Mouse (Mus musculus) embryonic stem cell, embryonic (primary cell): ENCODE measurements around the gene Nom1.
"Not testable (repeated sequence)": the region's sequence is repeated elsewhere in the genome, so short reads cannot be mapped to it uniquely, and the experiment has no call there.

Experiments
- CTCF ChIA-PET, 4 experiments: fragments of 300-600 bp in 2 of 4; fragments of 350-600 bp in 2 of 4; sonication (Branson Sonifier 250); formaldehyde crosslinking; loops; one replicate each; lab custom pipeline; 2022; ENCODE audit warnings: inconsistent platforms in 2 of 4; lab: Charles Lee
- POLR2A ChIA-PET, 4 experiments: fragments of 300-600 bp in 2 of 4; fragments of 350-600 bp in 2 of 4; sonication (Branson Sonifier 250); formaldehyde crosslinking; loops; one replicate each; lab custom pipeline; 2022; ENCODE audit warnings: antibody characterized with exemption in 4 of 4, inconsistent platforms in 1 of 4; lab: Charles Lee

The Nom1 gene

DNA sequence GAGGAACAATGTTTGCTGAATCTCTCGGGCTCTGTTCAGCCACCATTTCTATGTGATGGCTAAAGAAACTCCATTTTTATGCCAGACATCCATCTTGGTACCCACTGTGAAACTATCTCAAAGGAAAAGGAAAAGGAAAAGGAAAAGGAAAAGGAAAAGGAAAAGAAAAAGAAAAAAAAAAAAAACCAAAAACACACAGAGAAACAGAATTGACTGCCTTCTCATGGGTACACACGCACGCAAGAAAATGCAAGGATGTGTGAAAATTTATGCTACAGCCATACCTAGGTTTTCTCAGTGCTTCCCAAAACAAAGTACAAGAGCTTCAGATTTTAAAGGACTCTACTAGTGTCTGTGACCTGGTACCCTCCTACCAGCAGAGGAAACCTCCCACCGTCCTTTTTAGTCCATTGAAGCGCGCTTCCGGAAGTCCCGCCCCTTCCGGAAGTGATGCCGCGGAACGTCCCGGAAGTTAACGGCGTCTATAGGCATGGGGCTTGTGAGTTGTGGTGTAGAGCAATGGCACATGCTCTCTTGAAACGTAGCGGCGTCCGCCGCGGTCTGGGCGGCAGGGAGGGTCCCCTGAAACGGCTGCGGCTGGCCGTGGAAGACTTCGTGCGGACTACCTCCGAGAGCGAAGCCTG is at the start of gene Nom1:
Gene Nom1 (plus strand): TSS at position 437 of the 644 bp plus-strand sequence.
- ChIA-PET POLR2A (interaction anchor here (0.6 to 3.1 kb wide), 33 partner anchors 9 to 1275 kb away, joined by 3 to 14 read pairs (median 4); partner anchors contain the start of genes Lmbr1 (in 3 of the 4), Mnx1 (in 1 of the 4) and Rnf32 (in 1 of the 4)), CTCF (interaction anchor here in 2 of 4 experiments (0.5 to 1.2 kb wide), 3 partner anchors 9 to 345 kb away, joined by 3 to 4 read pairs (median 3); no protein-coding TSS in a partner anchor)

DNA sequence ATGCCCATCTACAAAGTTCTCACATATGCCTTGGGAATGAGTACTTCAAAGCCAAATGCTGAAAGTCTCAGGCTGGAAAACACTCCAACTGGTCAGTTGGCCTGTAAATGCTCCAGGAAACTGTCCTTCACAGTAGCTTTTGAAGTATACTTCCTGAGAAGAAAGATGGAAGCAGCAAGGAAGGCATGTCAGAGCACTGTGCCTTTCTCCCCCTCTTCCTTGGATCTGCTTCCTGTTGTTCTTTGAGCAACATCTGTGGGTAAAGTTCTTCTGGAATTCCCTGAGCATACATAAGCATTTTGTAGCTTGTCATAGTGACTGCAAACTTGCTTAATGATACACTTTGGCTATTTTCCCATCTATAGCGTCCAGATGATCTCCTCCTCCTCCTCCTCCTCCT is 46.9 kb upstream of the Nom1 start:
- CTCF ChIA-PET, result interaction anchor here in 2 of 4 experiments (0.6 to 1.3 kb wide), 2 partner anchors 311 to 427 kb away, joined by 3 read pairs; no protein-coding TSS in a partner anchor
- POLR2A ChIA-PET, result interaction anchor here in 3 of 4 experiments (0.7 to 2.4 kb wide), 4 partner anchors 9 to 284 kb away, joined by 3 to 14 read pairs (median 4); partner anchors contain the start of genes Lmbr1 (in 1 of the 3) and Nom1 (in 1 of the 3)

DNA sequence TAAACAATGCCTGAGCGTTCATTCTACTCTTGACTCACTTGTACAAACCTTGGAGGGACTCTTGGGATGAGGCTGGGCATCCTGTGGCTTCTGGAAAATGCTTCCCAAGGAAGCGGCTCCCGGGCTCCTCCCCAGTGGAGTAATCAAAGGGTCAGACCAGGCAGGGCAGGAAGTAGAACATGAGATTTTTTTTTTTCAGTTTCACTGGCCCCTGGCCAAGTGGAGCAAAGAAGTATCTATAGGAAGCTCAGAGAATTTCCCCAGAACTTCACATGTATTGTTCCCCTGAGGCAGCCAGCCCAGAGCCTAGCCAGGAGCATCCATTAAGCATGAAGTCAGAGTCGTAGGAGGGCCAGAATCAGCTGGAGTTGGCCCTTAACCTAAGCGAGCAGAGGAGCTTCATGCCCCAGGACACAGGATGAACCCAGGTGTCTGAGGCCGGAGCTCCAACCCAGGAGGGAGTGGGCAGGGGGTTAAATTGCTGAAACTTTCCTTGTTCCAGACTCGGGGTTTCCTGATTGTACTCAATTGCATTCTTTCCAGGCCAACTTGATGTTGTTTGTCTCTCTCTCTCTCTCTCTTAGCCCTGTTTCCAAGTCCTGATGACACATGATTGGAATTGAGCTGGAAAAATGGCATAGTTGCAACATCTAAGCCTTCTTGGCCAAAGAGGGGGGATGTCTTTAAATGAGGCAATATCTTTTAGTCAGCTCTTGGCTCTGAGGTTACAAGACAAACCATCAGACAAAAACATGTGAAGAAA is 46.1 kb upstream of the Nom1 start:
- CTCF ChIA-PET, result interaction anchor here (0.6 to 2.1 kb wide), 11 partner anchors 10 to 732 kb away, joined by 3 to 11 read pairs (median 3); partner anchors contain the start of genes Lmbr1 (in 1 of the 4) and Mnx1 (in 1 of the 4)

DNA sequence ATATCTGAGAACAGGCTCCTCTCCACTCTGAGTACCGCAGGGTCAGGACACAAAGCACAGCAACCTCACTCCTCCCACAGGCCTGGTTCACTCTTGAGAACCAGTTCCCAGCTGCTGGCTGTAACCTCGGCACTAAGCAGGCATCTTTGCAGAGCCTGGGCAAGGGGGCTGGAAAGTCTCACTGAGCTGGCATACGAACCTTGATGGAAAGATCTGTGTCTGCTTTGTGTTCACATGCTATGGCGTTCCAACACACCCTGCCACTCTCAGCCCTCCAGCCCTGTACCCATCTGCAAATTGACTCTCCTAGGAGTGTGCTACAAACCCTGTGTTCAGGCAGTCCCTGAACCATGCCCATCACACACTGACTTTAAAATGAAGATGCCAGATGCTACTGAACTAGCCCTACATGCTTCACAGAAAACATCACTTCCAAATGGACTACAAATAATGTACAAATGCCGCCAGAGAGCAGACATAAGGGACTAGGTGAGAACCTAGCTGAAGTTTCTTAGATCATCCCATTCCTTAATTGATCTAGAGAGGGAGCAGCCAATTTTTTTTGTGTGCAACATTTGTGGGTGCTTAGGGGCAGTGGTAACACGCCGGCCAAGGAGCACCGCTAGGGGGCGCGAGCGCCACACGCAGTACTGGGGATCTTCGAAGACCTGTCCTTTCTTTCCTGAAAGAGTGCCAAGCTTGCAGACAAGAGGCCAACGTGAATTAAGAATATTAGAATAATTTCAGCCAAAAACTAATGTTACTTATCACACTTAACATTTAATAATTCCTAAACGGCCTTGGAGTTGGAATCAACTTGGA is 45.3 kb upstream of the Nom1 start:
- CTCF ChIA-PET, result interaction anchor here (0.6 to 2.1 kb wide), 31 partner anchors 9 to 731 kb away, joined by 3 to 11 read pairs (median 3); partner anchors contain the start of genes Lmbr1 (in 2 of the 4) and Mnx1 (in 1 of the 4)

More for the DNA sequence above, 46.1 kb upstream of the Nom1 start:
- POLR2A ChIA-PET, result interaction anchor here in 3 of 4 experiments (0.6 to 2.4 kb wide), 7 partner anchors 10 to 63 kb away, joined by 3 to 14 read pairs (median 4); partner anchors contain the start of genes Lmbr1 (in 2 of the 3) and Nom1 (in 1 of the 3)

DNA sequence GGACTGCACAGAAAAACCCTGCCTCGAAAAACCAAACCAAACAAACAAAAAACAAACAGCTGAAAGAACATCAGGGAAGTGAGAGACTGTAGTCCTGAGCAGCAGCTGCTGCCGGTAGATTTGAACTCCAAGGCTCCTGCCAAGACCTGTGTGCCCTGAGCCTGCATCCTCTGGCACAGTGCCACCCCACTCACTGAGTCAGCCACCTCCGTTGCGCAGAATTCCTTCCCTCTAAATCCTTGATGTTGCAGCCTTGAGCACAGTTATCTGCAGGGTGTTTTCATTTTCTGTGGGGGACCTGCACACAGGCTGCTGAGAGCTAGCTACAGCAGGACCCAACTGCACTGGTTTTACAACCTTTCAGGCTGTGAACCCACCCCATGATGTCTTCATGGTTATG is 36.0 kb upstream of the Nom1 start:
- CTCF ChIA-PET, result interaction anchor here in 2 of 4 experiments (1.7 kb wide), 2 partner anchors 9 kb away, joined by 5 to 6 read pairs; no protein-coding TSS in a partner anchor
- POLR2A ChIA-PET, result interaction anchor here in 3 of 4 experiments (0.9 to 2.6 kb wide), 4 partner anchors 18 to 20 kb away, joined by 4 to 9 read pairs (median 4); partner anchors contain the start of gene Lmbr1 (in 3 of the 3)

More for the DNA sequence above, 45.3 kb upstream of the Nom1 start:
- POLR2A ChIA-PET, result interaction anchor here in 3 of 4 experiments (0.6 to 2.4 kb wide), 8 partner anchors 11 to 63 kb away, joined by 3 to 14 read pairs (median 4); partner anchors contain the start of genes Lmbr1 (in 2 of the 3) and Nom1 (in 1 of the 3)

DNA sequence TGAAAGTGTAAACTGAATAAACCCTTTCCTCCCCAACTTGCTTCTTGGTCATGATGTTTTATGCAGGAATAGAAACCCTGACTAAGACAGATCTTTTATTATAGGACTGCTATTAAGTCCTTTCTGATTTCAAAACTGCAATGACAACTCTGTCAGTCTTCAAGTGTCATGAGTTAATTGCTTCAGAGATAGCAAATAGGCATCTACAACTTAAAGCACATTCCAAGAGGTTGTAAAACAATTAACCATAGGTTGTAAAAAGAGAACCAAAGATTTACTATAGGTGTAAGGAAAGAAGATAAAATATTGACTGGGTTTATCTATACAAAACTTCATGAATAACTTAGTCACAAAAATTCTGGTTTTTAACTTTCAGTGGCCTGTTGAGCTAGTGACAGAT is 23.6 kb upstream of the Nom1 start:
- POLR2A ChIA-PET, result no interaction called here
- CTCF ChIA-PET, result no interaction called here

DNA sequence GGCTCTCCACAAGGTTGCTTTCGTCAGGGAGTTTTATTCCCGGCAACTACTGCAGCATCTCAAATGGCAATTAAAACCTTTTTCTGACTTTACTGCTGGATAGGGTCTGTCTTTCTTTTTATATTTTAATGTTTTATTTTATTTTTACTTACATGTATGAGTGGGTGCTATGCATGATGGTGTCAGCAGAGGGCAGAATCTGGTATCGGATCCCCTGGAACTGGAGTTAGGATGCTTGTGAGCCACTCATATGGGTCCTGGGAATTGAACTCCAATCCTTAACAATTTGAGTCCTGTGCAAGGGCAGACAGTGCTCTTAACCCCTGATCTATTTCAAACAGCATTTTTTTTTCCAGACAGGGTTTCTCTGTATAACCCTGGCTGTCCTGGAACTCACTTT is 21.4 kb upstream of the Nom1 start:
- ChIA-PET CTCF (interaction anchor here in 1 of 4 experiments (0.7 kb wide), 1 partner anchor 31 kb away, joined by 4 read pairs; no protein-coding TSS in a partner anchor), POLR2A (no interaction called here)

DNA sequence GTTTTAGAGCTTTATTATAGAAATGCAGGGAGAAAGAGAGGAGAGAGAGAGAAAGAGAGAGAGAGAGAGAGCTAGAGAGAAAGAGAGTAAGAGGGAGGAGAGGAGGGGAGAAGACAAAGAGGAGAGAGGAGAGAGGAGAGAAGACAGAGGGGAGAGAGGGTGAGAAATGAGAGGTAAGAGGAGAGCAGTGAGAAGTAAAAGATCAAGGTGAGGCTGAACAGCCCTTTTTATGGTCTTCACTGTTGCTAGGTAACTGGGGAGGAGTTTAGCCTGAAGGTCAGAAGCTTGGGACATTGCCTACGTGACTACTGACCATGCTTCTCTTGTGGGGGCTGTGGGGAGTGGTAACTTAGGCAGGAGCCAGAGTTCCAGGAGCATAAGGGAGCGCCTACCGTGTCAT is 11.1 kb upstream of the Nom1 start:
- POLR2A ChIA-PET, result interaction anchor here in 3 of 4 experiments (1.0 to 2.8 kb wide), 5 partner anchors 10 to 147 kb away, joined by 3 to 9 read pairs (median 5); partner anchors contain the start of genes Nom1 (in 3 of the 3) and Mnx1 (in 1 of the 3)
- CTCF ChIA-PET, result interaction anchor here in 1 of 4 experiments (0.6 kb wide), 1 partner anchor 39 kb away, joined by 3 read pairs; no protein-coding TSS in a partner anchor

DNA sequence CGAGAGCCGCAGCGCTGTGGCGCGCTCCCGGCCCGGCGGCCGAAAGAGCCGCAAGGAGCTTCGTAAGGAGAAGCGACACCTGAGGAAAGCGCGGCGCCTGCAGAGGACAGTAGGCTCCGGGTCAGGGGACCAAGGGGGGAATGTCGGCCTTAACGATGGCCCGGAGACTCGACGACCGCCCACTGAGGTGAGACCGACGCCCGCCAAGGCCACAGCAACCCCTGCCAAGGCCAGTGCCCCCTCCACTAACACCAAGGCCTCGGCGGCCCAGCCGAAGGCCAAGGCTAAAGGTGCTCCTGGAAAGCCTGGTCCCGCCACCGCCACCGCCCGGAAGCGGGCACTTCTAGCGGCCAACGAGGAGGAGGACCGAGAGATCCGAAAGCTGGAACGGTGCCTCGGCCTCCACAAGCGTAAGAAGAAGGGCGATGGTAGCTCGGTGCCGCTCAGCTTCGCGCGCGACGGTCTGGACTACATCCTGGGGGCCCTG is 451 bp downstream of the Nom1 start:
- ChIA-PET POLR2A (interaction anchor here in 3 of 4 experiments (0.6 to 3.1 kb wide), 31 partner anchors 8 to 1276 kb away, joined by 3 to 14 read pairs (median 4); partner anchors contain the start of genes Lmbr1 (in 3 of the 3), Mnx1 (in 1 of the 3) and Rnf32 (in 1 of the 3)), CTCF (interaction anchor here in 2 of 4 experiments (0.7 to 1.2 kb wide), 4 partner anchors 9 to 253 kb away, joined by 3 read pairs; no protein-coding TSS in a partner anchor)

DNA sequence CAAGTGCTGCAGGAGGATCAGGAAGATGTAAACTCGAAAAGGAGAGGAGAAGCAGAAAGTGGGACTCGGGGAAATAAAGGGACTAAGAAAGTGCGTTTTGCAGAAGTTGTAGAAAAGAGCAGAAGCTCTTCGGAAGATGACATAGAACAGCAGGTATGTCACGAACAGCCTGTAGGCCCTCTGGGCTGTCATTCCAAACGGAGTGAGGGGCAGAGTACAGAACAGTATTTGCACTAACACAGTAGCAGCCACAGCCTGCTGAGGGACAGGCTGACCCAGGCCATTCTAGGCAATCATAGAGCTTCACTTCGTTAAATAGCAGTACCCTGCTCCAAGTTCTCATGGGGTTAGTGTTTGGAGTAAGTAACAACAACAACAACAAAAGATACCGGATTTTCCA is 1.0 kb downstream of the Nom1 start:
- CTCF ChIA-PET, result interaction anchor here in 1 of 4 experiments (0.9 to 1.2 kb wide), 3 partner anchors 8 to 253 kb away, joined by 3 read pairs; no protein-coding TSS in a partner anchor
- POLR2A ChIA-PET, result interaction anchor here in 2 of 4 experiments (0.8 to 3.1 kb wide), 15 partner anchors 8 to 207 kb away, joined by 3 to 14 read pairs (median 8); partner anchors contain the start of gene Lmbr1 (in 2 of the 2)

DNA sequence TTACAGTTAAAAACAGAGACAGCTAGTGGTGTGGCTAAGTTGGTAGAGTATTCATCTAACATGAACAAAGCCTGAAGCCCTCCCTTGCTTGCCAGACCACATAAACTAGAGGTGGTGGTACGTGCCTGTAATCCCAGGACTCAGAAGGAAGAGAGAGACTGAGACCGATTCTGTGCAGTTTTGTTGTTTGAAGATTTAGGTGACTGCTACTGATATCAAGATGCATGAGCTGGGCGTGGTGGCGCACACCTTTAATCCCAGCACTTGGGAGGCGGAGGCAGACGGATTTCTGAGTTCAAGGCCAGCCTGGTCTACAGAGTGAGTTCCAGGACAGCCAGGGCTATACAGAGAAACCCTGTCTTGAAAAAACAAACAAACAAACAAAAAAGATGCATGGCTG is 2.3 kb downstream of the Nom1 start:
- POLR2A ChIA-PET, result interaction anchor here in 1 of 4 experiments (0.6 kb wide), 1 partner anchor 19 kb away, joined by 5 read pairs; no protein-coding TSS in a partner anchor
- CTCF ChIA-PET, result not testable (repeated sequence)

DNA sequence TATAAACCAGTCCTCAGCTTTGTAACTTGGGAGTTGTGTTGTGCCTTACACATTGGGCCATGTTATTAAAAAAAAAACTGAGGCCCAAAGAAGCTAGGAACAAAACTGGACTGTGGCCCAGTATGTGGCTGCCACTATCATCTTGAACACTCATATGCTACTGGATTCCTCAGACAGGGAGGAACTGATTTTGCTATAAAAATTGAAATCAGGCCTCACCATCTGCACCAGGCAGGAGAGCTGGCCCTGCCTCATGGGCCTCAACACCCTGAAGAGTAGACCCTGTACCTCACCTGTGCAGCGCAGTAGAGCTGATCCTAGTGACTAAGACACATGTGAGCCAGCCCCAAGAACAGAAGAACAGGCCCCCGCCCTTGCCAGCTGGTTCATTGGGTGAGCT is 10.8 kb downstream of the Nom1 start:
- POLR2A ChIA-PET, result interaction anchor here in 1 of 4 experiments (3.0 kb wide), 1 partner anchor 10 kb away, joined by 14 read pairs; the partner anchor contains the start of gene Nom1

DNA sequence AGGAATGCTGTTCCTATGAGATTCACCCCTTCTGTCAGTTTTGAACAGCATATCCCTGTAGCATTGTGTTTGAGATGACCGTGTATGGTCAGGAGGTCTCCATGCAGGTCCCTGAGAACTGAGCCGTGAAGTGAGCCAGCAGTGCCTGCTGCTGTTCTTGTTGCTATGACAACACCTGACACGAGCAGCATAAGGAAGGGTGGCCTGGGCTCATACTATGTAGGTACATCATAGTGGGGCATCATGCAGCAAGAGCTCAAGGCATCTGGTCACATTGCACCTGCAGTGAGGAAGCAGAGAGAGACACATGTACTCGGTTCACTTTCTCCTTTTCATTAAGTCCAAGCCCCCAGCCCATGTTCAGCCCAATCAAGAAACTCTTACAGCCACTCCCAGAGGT is 17.9 kb downstream of the Nom1 start:
- ChIA-PET CTCF (no interaction called here), POLR2A (interaction anchor here in 2 of 4 experiments (1.1 to 3.6 kb wide), 6 partner anchors 8 to 31 kb away, joined by 3 to 11 read pairs (median 5); partner anchors contain the start of genes Mnx1 (in 1 of the 2) and Nom1 (in 1 of the 2))

More for the DNA sequence above, 10.8 kb downstream of the Nom1 start:
- CTCF ChIA-PET, result interaction anchor here in 1 of 4 experiments (0.5 kb wide), 1 partner anchor 377 kb away, joined by 3 read pairs; no protein-coding TSS in a partner anchor

DNA sequence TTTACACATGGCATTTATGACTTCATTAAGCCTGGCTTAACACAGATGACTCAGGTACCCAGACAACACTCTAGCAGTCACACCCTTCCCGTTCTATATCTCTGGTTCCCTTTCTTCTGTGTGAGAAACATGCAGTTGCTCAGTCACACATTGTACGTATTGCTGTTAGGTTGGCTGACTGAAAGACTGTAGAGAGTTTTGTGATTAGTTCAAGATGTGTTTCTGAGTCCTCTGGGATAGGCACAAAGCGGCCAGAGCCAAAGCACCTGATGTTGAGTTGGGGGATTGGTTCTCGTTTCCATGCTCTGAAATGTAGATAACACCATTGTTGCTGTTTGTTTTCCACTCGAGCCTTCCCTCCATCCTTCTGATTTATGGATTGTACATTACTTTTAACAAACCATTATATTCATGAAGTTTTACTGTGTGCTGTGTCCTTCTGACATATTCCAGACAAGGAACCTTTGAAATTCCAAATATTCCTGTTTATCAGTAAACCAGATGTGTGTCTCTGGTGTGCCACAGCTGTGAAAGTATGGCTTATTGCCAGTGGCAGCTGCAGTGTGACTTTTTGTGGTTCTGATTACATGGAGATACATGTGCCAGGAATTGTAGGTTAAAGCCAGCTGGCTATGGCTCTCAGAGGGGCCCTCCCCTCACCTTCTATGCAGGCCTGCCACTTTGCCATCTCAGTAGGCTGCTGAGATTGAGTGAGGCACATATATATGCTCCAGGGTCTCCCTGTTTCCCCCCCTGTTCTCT is 22.6 kb downstream of the Nom1 start:
- CTCF ChIA-PET, result interaction anchor here in 2 of 4 experiments (0.6 to 0.8 kb wide), 2 partner anchors 67 to 217 kb away, joined by 5 to 7 read pairs; no protein-coding TSS in a partner anchor
- POLR2A ChIA-PET, result interaction anchor here in 2 of 4 experiments (0.6 to 2.2 kb wide), 6 partner anchors 7 to 1761 kb away, joined by 3 to 9 read pairs (median 3); partner anchors contain the start of gene Mnx1 (in 1 of the 2)

DNA sequence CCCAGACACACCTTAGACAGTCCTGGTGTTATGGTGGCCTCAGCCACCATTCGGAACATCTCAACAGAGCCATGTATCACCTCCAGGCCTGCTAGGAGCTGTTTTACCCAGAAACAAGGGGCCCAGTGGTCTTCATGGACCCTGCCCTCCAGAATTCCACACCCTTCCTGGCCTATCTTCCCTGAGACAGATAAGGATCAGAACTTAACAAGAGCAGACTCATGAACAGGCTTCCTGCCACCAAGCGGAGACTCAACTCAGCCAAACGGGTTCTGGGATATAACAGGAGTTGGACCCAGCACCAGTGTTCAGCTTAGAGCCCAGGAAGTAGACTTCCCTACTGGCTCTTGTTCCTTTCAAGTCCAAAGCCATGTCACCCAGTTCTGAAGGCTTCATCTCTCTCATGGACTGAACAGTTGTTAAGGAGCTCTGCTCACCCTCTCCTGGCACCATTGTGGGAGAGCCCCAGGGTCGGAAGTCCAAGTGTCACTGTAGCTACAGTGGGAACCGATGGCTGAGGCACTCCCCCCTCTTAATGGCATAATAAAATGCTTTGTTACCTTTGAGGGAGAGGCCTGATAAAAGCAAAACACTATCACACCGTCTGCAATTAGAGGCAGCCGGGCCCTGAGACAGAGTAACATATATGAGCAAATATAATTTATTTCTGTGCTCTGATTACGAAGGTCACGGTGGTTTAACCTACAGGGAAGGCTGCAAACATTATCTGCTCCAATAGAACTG is 28.7 kb downstream of the Nom1 start:
- ChIA-PET POLR2A (interaction anchor here in 1 of 4 experiments (0.5 to 1.9 kb wide), 3 partner anchors 8 to 13 kb away, joined by 3 to 7 read pairs (median 4); no protein-coding TSS in a partner anchor), CTCF (interaction anchor here in 1 of 4 experiments (0.6 kb wide), 1 partner anchor 40 kb away, joined by 3 read pairs; no protein-coding TSS in a partner anchor)
